Mouse (Mus musculus) C2C12 (cell line): ENCODE measurements around the gene Carhsp1. TPM values are rescaled to one million over a fixed set of nuclear protein-coding genes. Genes with fewer than 3 reads are reported as not detected.

Source experiments
- H3K27me3 ChIP-seq: one replicate; pipeline ENCODE4 v1.6.1; 2011; ENCODE audit not compliant: control insufficient read depth, insufficient read depth, insufficient read length
- H3K36me3 ChIP-seq: one replicate; pipeline ENCODE4 v1.6.1; 2011; ENCODE audit not compliant: control insufficient read depth, insufficient read depth
- H3K4me3 ChIP-seq: one replicate; pipeline ENCODE4 v1.5.1; 2011; ENCODE audit warnings: mild to moderate bottlenecking, control low read depth; ENCODE audit not compliant: poor library complexity, insufficient read depth, severe bottlenecking
- H3K79me2 ChIP-seq: one replicate; pipeline ENCODE4 v1.6.1; 2011; ENCODE audit not compliant: control insufficient read depth, insufficient read depth
- H3K79me3 ChIP-seq: one replicate; pipeline ENCODE4 v1.6.1; 2011; ENCODE audit warnings: low read depth, control low read depth
- H3ac ChIP-seq: one replicate; pipeline ENCODE3; 2011; ENCODE audit warnings: low read depth; ENCODE audit not compliant: control insufficient read depth, insufficient read length
- CEBPB ChIP-seq: IDR thresholded peaks from one replicate; pipeline ENCODE4 v1.6.1; 2011; ENCODE audit warnings: low read depth, mild to moderate bottlenecking, control low read depth, moderate library complexity
- CTCF ChIP-seq: IDR thresholded peaks from one replicate; pipeline ENCODE4 v1.5.1; 2011; ENCODE audit not compliant: control insufficient read depth, insufficient read depth, insufficient read length
- FOSL1 ChIP-seq: IDR thresholded peaks from one replicate; pipeline ENCODE4 v1.8.0; 2011; ENCODE audit warnings: mild to moderate bottlenecking, low read length; ENCODE audit not compliant: poor library complexity, insufficient read depth, severe bottlenecking
- MAX ChIP-seq: IDR thresholded peaks from one replicate; pipeline ENCODE4 v1.6.1; 2011; ENCODE audit warnings: mild to moderate bottlenecking, control low read depth
- MYOD1 ChIP-seq: IDR thresholded peaks from one replicate; pipeline ENCODE4 v1.6.1; 2011; ENCODE audit warnings: low read depth; ENCODE audit not compliant: control insufficient read depth, insufficient read length
- MYOG ChIP-seq: IDR thresholded peaks from one replicate; pipeline ENCODE4 v1.6.1; 2011; ENCODE audit not compliant: control insufficient read depth, insufficient read length; ENCODE audit errors: extremely low read depth
- USF1 ChIP-seq: IDR thresholded peaks from one replicate; pipeline ENCODE4 v1.6.1; 2011; ENCODE audit warnings: low read depth, mild to moderate bottlenecking, control low read depth, moderate library complexity
- polyA plus RNA-seq: library from polyadenylated mRNA; unstranded; fragments of >200 nt; fragmentation: generic; extraction: Trizol; gene quantifications from one replicate; pipeline ENCODE4 v1.2.1, GENCODE M21; 2012; ENCODE audit warnings: missing spikeins

Carhsp1 gene
- polyA plus RNA-seq, 1 experiment = 94.2 TPM

- Histone ChIP-seq H3K79me2 (peaks cover 81% of the 10 kb centered on the region), H3ac (peak overlapping the region; percentile 97), H3K4me3 (peak overlapping the region; percentile 91), H3K27me3 (no peaks in the 10 kb centered on the region), H3K36me3 (peaks cover 37% of the 10 kb centered on the region), H3K79me3 (peaks cover 56% of the 10 kb centered on the region)
- TF ChIP-seq CEBPB = no peak
- no peak for TF ChIP-seq CTCF
- TF ChIP-seq USF1 = no peak
- TF ChIP-seq FOSL1 = no peak
- no peak for TF ChIP-seq MAX
Measured at GRCm38 (mm10) chr16:8636867-8637216, 35.1 kb downstream of the Carhsp1 start.

DNA sequence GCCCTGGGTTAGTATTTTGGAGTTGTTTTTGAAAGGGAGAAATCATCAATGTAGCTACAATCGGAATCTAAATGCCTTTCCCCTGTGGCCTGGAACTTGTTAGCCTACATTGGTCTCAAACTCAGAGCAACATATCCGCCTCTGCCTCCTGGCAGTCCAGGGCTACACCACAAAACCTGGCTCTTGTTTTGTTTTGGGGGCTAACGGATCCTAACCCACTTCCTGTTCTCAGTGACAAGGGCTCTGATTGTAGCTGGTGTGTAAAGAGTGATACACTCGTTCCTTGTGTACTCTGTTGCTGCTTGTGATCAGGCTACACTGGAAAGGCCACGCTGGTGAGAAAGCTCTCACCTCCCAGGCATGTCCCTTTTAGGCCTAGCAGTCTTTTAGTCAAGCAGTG is 40.5 kb downstream of the Carhsp1 start:
- TF ChIP-seq CTCF (no peak), CEBPB (no peak), MYOG (no peak), MAX (no peak), MYOD1 (no peak), FOSL1 (no peak), USF1 (no peak)
- peaks cover 18% of the 10 kb centered on the region for H3K79me3 ChIP-seq
- no peaks in the 10 kb centered on the region for H3K27me3 ChIP-seq
- H3K4me3 ChIP-seq = no peak overlapping the region
- H3K79me2 ChIP-seq = peaks cover 37% of the 10 kb centered on the region
- H3ac ChIP-seq = no peak overlapping the region
- peaks cover 30% of the 10 kb centered on the region for H3K36me3 ChIP-seq

DNA sequence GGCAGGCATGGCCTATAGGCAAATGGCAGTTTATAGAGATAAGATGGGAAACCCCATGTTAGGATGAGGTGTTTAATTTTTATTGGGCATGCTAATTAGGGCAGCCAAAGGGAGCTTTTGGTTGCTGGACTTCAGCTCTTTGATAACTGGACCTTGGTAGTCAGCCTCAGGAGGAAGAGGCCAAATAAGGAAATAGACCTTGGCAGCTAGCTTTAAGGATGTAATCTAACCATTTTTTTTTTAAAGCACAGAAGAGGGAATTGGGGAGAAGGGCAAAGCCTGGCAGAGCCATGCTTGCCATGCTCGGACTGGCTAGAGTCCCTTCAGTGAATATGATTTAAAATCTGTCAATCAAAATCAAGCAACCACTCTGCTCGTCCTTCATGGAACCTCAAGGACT is 41.5 kb downstream of the Carhsp1 start:
- Histone ChIP-seq H3K79me2 (peaks cover 27% of the 10 kb centered on the region), H3ac (no peak overlapping the region), H3K79me3 (peaks cover 8% of the 10 kb centered on the region), H3K27me3 (no peaks in the 10 kb centered on the region), H3K4me3 (no peak overlapping the region), H3K36me3 (peaks cover 26% of the 10 kb centered on the region)
- TF ChIP-seq MAX = no peak
- no peak for TF ChIP-seq USF1
- no peak for TF ChIP-seq CTCF
- TF ChIP-seq CEBPB = no peak
- TF ChIP-seq FOSL1 = no peak
- TF ChIP-seq MYOD1 = no peak
- TF ChIP-seq MYOG = no peak

DNA sequence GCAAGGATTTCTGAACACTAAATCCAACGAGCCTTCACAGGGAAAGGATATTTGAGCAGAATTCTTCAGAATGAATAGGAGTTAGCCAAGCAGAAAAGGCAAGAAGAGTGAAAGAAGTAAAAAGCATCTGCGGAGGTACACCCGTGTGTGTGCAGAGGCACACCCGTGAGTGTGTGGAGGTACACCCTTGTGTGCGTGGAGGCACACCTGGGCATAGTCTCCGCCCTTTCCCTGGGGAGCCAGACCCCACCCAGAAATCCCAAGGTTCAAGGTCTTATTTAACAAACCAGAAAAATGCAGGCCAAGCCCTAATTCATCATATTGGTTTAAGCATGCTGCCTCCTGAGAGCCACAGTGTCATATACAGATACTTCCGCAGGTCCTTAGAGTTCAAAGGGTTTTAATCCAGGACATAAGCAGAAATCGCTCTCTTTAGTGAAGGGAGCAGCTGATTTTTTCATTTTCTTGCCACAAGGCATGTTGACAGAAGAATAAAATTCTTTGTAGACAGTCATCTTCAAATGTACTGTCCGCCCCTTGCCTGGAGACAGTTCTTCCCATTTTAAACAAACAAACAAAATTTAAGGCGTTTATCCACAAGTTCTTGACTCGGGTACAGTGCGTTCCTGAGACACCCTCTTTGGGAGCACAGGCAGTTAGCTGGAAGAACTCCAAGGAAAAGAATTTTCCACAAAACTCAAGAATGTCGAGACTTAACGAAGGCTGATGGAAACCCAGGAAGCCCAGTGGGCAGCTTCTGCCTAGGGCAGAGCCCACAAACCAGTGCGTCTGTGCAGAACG is 51.4 kb downstream of the Carhsp1 start:
- no peaks in the 10 kb centered on the region for H3K79me3 ChIP-seq
- H3ac ChIP-seq = no peak overlapping the region
- TF ChIP-seq CTCF (no peak), MYOG (no peak), CEBPB (no peak), FOSL1 (no peak), USF1 (no peak), MAX (no peak), MYOD1 (no peak)
- H3K36me3 ChIP-seq = no peaks in the 10 kb centered on the region
- no peaks in the 10 kb centered on the region for H3K79me2 ChIP-seq
- H3K27me3 ChIP-seq = no peaks in the 10 kb centered on the region
- no peak overlapping the region for H3K4me3 ChIP-seq

DNA sequence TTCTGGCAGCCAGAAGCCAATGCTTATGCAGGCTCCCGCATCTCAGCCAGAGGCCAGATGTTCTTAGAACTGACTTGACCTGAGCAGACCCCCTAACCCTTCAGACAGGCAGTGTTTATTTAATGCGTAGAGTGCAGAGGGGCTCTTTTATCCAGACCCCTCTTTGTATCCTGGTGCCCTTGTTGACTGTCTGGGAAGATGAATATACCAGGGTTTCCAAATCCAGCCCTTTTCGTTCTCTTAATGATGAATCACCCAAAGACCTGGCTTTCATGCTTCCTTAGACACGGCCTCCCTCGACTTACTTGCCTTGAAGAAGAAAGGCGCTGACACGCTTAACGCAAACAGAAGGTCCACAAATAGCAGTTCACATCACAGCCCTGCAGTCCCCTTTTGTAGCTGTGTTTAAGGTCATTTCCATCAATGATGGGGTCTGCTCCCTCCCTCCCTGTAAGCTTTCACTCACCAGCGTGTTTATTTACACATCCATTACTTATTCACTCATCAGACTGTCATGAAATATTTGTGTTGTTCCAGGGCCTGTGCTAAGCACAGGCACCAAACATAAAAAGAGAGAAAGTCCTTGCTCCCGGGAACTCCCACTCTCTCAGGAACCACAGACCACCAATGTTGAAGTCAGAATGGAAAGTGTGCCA is 52.2 kb downstream of the Carhsp1 start:
- no peaks in the 10 kb centered on the region for H3K79me3 ChIP-seq
- H3K4me3 ChIP-seq = no peak overlapping the region
- no peaks in the 10 kb centered on the region for H3K79me2 ChIP-seq
- H3K27me3 ChIP-seq = no peaks in the 10 kb centered on the region
- TF ChIP-seq MYOG (no peak), MYOD1 (no peak), CEBPB (no peak), CTCF (no peak), FOSL1 (no peak), MAX (no peak), USF1 (no peak)
- H3K36me3 ChIP-seq = no peaks in the 10 kb centered on the region
- no peak overlapping the region for H3ac ChIP-seq

DNA sequence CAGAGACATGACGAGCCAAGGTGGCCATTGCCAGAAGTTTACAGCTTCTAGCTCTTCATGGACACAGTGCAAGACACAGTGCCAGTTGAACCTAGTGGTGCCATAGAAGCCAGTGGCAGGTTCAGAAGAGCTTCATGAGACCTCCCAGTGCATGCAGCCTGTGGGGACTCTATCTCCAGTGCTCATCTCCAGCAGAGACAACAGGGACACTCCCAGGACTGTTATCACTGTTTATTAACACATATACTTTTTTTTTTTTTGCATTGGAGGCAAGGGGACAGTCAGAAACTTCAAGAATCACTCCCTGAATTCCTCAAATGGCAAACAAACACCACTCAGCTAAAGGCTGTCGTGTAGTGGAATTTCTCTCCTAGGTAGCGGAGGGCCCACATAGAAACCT is 58.5 kb downstream of the Carhsp1 start:
- no peaks in the 10 kb centered on the region for H3K36me3 ChIP-seq

More for the DNA sequence above, 58.5 kb downstream of the Carhsp1 start:
- Histone ChIP-seq H3K79me2 (no peaks in the 10 kb centered on the region), H3ac (no peak overlapping the region), H3K79me3 (no peaks in the 10 kb centered on the region), H3K27me3 (peaks cover 7% of the 10 kb centered on the region), H3K4me3 (no peak overlapping the region)
- TF ChIP-seq MYOD1 (no peak), CEBPB (no peak), FOSL1 (no peak), MYOG (no peak), USF1 (no peak), CTCF (no peak), MAX (no peak)
